Mouse (Mus musculus): Measurements from ENCODE around the gene Tial1.

Tial1 gene

GRCm38 (mm10) chr7:128461285-128462215 is at the start of gene Tial1:
Gene Tial1 (minus strand): TSS chr7:128461717.
- DNase-seq (ENCODE audit: low spot score): peak; percentile 98

- no peak for DNase-seq (ENCODE audit: low spot score)
Measured at GRCm38 (mm10) chr7:128504091-128504490, 42.6 kb upstream of the Tial1 start.

- DNase-seq (ENCODE audit: low spot score): no peak
Measured at GRCm38 (mm10) chr7:128499801-128500200, 38.3 kb upstream of the Tial1 start.

- no peak for DNase-seq (ENCODE audit: low spot score)
Measured at GRCm38 (mm10) chr7:128494546-128494945, 33.0 kb upstream of the Tial1 start.

- no peak for DNase-seq (ENCODE audit: low spot score)
Measured at GRCm38 (mm10) chr7:128488986-128489385, 27.5 kb upstream of the Tial1 start.

GRCm38 (mm10) chr7:128474322-128474721 is 12.8 kb upstream of the Tial1 start:
- peak; percentile 76 for DNase-seq (ENCODE audit: low spot score)

- DNase-seq (ENCODE audit: low spot score): peak; percentile 46
Measured at GRCm38 (mm10) chr7:128462406-128462805, 889 bp upstream of the Tial1 start.

- DNase-seq (ENCODE audit: low spot score): peak; percentile 11
Measured at GRCm38 (mm10) chr7:128460865-128461228, 670 bp downstream of the Tial1 start.

- peak; percentile 53 for DNase-seq (ENCODE audit: low spot score)
Measured at GRCm38 (mm10) chr7:128460131-128460864, 1.2 kb downstream of the Tial1 start.

- DNase-seq (ENCODE audit: low spot score): peak; percentile 11
Measured at GRCm38 (mm10) chr7:128459791-128460130, 1.8 kb downstream of the Tial1 start.

GRCm38 (mm10) chr7:128458011-128458410 is 3.5 kb downstream of the Tial1 start:
- no peak for DNase-seq (ENCODE audit: low spot score)

- DNase-seq (ENCODE audit: low spot score): no peak
Measured at GRCm38 (mm10) chr7:128452731-128453130, 8.8 kb downstream of the Tial1 start.

GRCm38 (mm10) chr7:128440584-128440983 is 20.9 kb downstream of the Tial1 start:
- DNase-seq (ENCODE audit: low spot score): no peak

GRCm38 (mm10) chr7:128439251-128439650 is 22.3 kb downstream of the Tial1 start:
- DNase-seq (ENCODE audit: low spot score): no peak

GRCm38 (mm10) chr7:128438131-128438530 is 23.4 kb downstream of the Tial1 start:
- no peak for DNase-seq (ENCODE audit: low spot score)

- DNase-seq (ENCODE audit: low spot score): no peak
Measured at GRCm38 (mm10) chr7:128433213-128433612, 28.3 kb downstream of the Tial1 start.

- DNase-seq (ENCODE audit: low spot score): no peak
Measured at GRCm38 (mm10) chr7:128432574-128432973, 28.9 kb downstream of the Tial1 start.

GRCm38 (mm10) chr7:128422491-128422890 is 39.0 kb downstream of the Tial1 start:
- no peak for DNase-seq (ENCODE audit: low spot score)

GRCm38 (mm10) chr7:128421701-128422100 is 39.8 kb downstream of the Tial1 start:
- no peak for DNase-seq (ENCODE audit: low spot score)

- no peak for DNase-seq (ENCODE audit: low spot score)
Measured at GRCm38 (mm10) chr7:128419690-128420089, 41.8 kb downstream of the Tial1 start.

- DNase-seq (ENCODE audit: low spot score): peak; percentile 70
Measured at GRCm38 (mm10) chr7:128417930-128418779, 43.4 kb downstream of the Tial1 start, which contains the start of gene Rgs10. Gene Rgs10 (minus strand): TSS chr7:128418758.

All from embryo, embryonic 10 days (tissue).